Mouse (Mus musculus): ENCODE measurements around the gene Cacna1b. TPM values are rescaled to one million over a fixed set of nuclear protein-coding genes. Genes with fewer than 3 reads are reported as not detected.

Cacna1b gene
- polyA plus RNA-seq, 1 experiment from 2014 or later: 2.6 TPM

GRCm38 (mm10) chr2:24717963-24718362 lies 45.0 kb downstream of the Cacna1b start:
- Histone ChIP-seq H3K9me3 (no peaks in the 10 kb centered on the region), H3K36me3 (no peaks in the 10 kb centered on the region), H3K27me3 (no peaks in the 10 kb centered on the region), H3K4me1 (no peaks in the 10 kb centered on the region), H3K9ac (no peak overlapping the region), H3K27ac (no peak overlapping the region), H3K4me2 (replicated peaks) (no peak overlapping the region), H3K4me3 (no peak overlapping the region)
- WGBS: 80% methylated on average over 7 of the region's 7 CpGs
- ATAC-seq (ENCODE audit: low FRiP score, low read depth): no peak

DNA sequence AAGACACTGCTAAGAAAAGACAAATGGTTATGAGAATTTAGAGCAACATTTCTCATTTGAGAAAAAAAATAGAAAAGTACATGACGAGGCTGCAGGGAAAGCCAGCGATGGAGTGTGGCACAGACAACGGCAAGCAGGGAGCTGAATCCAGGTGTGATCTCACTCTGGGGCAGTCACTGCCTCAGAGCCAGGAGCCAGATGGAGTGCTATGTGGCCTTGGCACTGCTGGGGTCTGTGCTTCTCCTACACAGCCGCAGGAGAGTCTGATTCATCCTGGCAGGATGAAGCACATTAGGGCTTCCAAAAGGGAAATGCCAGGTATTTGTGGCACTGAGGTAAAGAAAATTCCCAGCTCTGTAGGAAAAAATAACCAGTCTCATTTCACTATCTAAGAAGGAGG lies 45.5 kb downstream of the Cacna1b start:
- no peaks in the 10 kb centered on the region for H3K27me3 ChIP-seq
- H3K9ac ChIP-seq: no peak overlapping the region
- H3K4me3 ChIP-seq: no peak overlapping the region
- WGBS: 76% methylated on average over 4 of the region's 4 CpGs
- H3K4me2 ChIP-seq (replicated peaks): no peak overlapping the region
- H3K9me3 ChIP-seq: no peaks in the 10 kb centered on the region
- no peak overlapping the region for H3K27ac ChIP-seq
- no peaks in the 10 kb centered on the region for H3K36me3 ChIP-seq
- H3K4me1 ChIP-seq: no peaks in the 10 kb centered on the region
- no peak for ATAC-seq (ENCODE audit: low FRiP score, low read depth)

DNA sequence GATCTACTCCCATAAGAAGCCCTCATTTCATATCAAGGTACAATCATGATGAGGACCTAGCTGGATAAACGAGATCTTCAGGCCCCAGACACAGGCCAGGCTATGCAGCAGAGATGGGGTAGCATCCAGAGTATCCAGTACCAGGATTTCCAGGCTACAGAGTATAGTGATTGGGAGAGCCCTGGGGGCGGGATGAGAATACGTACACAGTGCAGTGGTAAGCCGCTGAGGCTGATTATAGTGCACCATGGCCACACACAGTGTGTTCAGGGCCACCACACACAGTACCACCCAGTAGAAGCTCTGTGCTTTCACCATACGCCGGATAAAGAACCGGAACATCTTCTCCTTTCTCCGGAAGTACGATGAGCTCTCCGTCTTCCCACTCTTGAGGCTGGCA lies 57.0 kb downstream of the Cacna1b start:
- H3K4me3 ChIP-seq: no peak overlapping the region
- H3K4me2 ChIP-seq (replicated peaks): no peak overlapping the region
- H3K27me3 ChIP-seq: no peaks in the 10 kb centered on the region
- 0 out of 2 replicates have a peak, but pooled peaks cover 4% of the 10 kb centered on the region for H3K9me3 ChIP-seq
- 79% methylated on average over 10 of the region's 10 CpGs for WGBS
- no peaks in the 10 kb centered on the region for H3K4me1 ChIP-seq
- H3K9ac ChIP-seq: no peak overlapping the region
- H3K27ac ChIP-seq: no peak overlapping the region
- H3K36me3 ChIP-seq: no peaks in the 10 kb centered on the region
- no peak for ATAC-seq (ENCODE audit: low FRiP score, low read depth)

DNA sequence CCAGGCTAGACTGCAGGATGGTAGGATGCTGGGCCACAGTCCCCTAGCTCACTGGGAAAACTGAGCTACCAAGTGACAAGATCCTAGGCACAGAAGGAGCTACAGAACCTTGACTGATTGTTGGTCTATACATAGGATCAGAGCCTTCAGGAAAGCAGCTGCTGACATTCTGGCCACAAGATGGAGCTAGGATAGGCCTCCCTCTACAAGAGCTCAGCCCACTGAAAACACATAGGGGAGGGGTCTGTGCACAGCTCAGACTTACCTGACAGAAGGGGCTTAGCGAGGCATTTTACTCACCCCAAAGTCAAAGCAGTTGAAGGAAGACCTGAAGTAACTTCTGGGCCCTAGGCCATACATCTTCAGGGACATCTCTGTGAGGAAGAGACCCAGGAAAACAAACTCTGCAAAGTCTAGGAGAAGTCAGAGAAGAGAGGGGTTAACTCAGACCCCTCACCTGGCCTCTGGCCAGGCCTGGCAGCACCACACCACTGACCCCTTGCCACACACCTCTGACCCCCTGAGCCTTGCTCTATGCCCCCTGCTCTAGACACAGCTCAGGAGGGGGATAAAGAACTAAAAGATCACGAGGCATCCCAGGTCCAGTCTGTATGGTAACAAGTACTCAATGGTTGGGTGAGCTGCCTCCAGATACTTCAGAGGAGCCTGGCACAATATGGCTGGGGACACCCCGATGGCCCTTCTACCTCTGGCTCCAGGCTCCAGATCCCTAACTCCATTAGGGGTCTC lies 60.6 kb downstream of the Cacna1b start:
- 71% methylated on average over 3 of the region's 3 CpGs for WGBS
- H3K9me3 ChIP-seq: no peaks in the 10 kb centered on the region
- no peaks in the 10 kb centered on the region for H3K36me3 ChIP-seq
- no peak overlapping the region for H3K4me3 ChIP-seq
- no peaks in the 10 kb centered on the region for H3K4me1 ChIP-seq
- ATAC-seq (ENCODE audit: low FRiP score, low read depth): no peak
- no peak overlapping the region for H3K4me2 ChIP-seq (replicated peaks)
- H3K27ac ChIP-seq: no peak overlapping the region
- no peak overlapping the region for H3K9ac ChIP-seq
- no peaks in the 10 kb centered on the region for H3K27me3 ChIP-seq

- WGBS: 85% methylated on average over 8 of the region's 8 CpGs
- Histone ChIP-seq H3K27me3 (no peaks in the 10 kb centered on the region), H3K36me3 (no peaks in the 10 kb centered on the region), H3K9ac (no peak overlapping the region), H3K9me3 (no peaks in the 10 kb centered on the region), H3K4me1 (no peaks in the 10 kb centered on the region), H3K4me2 (replicated peaks) (no peak overlapping the region), H3K4me3 (no peak overlapping the region), H3K27ac (no peak overlapping the region)
- ATAC-seq (ENCODE audit: low FRiP score, low read depth): no peak
These were observed 65.5 kb downstream of the Cacna1b start for GRCm38 (mm10) chr2:24697281-24697980.

DNA sequence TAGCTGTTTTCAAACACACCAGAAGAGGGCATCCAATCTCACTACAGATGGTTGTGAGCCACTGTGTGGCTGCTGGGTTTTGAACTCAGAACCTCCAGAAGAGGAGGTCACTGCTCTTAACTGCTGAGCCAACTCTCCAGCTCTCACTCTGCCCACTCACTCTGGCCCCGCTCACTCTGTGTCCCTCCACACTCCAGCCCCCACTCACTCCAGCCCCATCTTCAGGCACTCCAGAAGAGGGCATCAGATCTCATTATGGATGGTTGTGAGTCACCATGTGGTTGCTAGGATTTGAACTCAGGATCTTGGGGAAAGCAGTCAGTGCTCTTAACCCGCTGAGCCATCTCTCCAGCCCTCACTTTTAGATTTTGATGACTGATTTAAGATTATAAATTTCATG lies 70.6 kb downstream of the Cacna1b start:
- Histone ChIP-seq H3K27ac (no peak overlapping the region), H3K9me3 (no peaks in the 10 kb centered on the region), H3K4me1 (no peaks in the 10 kb centered on the region), H3K4me2 (replicated peaks) (no peak overlapping the region), H3K27me3 (no peaks in the 10 kb centered on the region), H3K9ac (no peak overlapping the region), H3K36me3 (no peaks in the 10 kb centered on the region), H3K4me3 (no peak overlapping the region)
- WGBS: 95% methylated on average over 2 of the region's 2 CpGs
- ATAC-seq (ENCODE audit: low FRiP score, low read depth): no peak

DNA sequence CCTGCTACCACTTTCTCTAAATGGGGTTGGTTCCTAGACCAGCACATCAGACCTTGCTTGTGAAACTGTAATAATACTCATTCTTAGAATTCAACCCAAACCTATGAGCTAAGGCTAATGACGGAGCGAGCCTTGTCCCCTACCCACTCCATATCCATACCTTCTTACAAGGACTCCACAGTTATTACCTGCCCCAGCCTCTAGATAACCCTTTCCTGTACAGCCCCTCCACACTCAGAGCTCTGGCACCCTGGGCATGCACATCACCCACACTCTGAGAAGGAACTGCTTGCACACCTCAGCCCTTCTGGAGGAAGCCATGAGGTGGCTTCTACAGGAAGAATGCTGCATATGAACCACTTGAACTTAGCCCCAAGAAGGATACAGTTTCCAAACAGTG lies 72.6 kb downstream of the Cacna1b start:
- H3K9ac ChIP-seq: no peak overlapping the region
- ATAC-seq (ENCODE audit: low FRiP score, low read depth): no peak
- no peaks in the 10 kb centered on the region for H3K36me3 ChIP-seq
- no peaks in the 10 kb centered on the region for H3K9me3 ChIP-seq
- WGBS: 92% methylated on average over 2 of the region's 2 CpGs
- H3K27ac ChIP-seq: no peak overlapping the region
- no peaks in the 10 kb centered on the region for H3K27me3 ChIP-seq
- no peak overlapping the region for H3K4me2 ChIP-seq (replicated peaks)
- H3K4me3 ChIP-seq: no peak overlapping the region
- no peaks in the 10 kb centered on the region for H3K4me1 ChIP-seq

- Histone ChIP-seq H3K4me3 (no peak overlapping the region), H3K4me2 (replicated peaks) (no peak overlapping the region), H3K27me3 (peaks cover 3% of the 10 kb centered on the region; the same call in 1 of the 2 replicates), H3K9me3 (no peaks in the 10 kb centered on the region), H3K27ac (no peak overlapping the region), H3K36me3 (no peaks in the 10 kb centered on the region), H3K9ac (no peak overlapping the region), H3K4me1 (no peaks in the 10 kb centered on the region)
- WGBS: 65% methylated on average over 5 of the region's 5 CpGs
- ATAC-seq (ENCODE audit: low FRiP score, low read depth): no peak
These were observed 77.6 kb downstream of the Cacna1b start for GRCm38 (mm10) chr2:24685347-24685746.

DNA sequence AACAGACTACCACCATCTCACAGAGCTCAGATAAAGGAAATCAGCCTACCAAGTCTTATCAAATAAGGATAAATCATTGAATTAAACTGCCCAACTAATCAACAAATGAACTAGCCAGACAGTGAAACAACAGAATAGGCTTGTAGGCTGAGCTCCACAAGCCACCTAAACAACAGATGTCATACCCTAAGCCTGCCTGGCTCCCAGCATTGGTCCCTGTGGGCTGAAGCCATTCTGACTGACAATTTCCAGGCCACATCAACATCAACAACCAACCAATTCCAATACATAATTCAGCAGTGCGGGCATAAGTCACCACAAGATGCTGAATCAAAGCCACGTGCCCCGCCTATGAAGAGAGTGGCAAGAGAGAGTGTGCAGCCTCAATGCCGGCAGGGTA lies 78.2 kb downstream of the Cacna1b start:
- H3K4me3 ChIP-seq: no peak overlapping the region
- no peak for ATAC-seq (ENCODE audit: low FRiP score, low read depth)
- no peaks in the 10 kb centered on the region for H3K9me3 ChIP-seq
- no peaks in the 10 kb centered on the region for H3K4me1 ChIP-seq
- H3K9ac ChIP-seq: no peak overlapping the region
- no peak overlapping the region for H3K4me2 ChIP-seq (replicated peaks)
- no peaks in the 10 kb centered on the region for H3K36me3 ChIP-seq
- H3K27me3 ChIP-seq: peaks cover 9% of the 10 kb centered on the region
- no peak overlapping the region for H3K27ac ChIP-seq
- 94% methylated on average over 4 of the region's 4 CpGs for WGBS

- Histone ChIP-seq H3K9ac (no peak overlapping the region), H3K9me3 (no peaks in the 10 kb centered on the region), H3K36me3 (no peaks in the 10 kb centered on the region), H3K4me1 (peaks cover 4% of the 10 kb centered on the region; the same call in 1 of the 2 replicates), H3K27me3 (peaks cover 21% of the 10 kb centered on the region), H3K4me2 (replicated peaks) (no peak overlapping the region), H3K4me3 (no peak overlapping the region), H3K27ac (no peak overlapping the region)
- no peak for ATAC-seq (ENCODE audit: low FRiP score, low read depth)
- WGBS: 55% methylated on average over 3 of the region's 3 CpGs
These were observed 79.7 kb downstream of the Cacna1b start for GRCm38 (mm10) chr2:24683266-24683665.

DNA sequence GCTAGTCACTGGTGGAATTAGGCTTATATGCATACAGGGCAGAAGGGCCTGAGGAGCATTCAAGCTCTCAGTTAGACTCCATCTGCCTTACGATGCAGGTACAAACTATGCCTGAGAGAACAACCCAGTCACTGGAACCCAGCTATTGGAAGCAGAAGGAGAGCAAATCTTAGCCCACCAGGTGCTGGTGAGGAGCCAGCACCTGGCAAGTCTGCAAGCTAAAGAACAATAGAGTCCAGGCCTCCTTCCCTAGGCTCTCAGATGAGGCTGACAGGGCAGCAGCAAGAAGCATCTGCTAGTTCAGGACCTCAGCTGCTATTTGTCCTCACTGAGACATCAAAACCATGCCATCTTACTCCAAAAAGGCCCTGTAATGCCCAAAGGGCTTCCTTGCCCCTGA lies 82.2 kb downstream of the Cacna1b start:
- H3K9ac ChIP-seq: no peak overlapping the region
- no peak overlapping the region for H3K4me2 ChIP-seq (replicated peaks)
- H3K27ac ChIP-seq: no peak overlapping the region
- peaks cover 4% of the 10 kb centered on the region; the same call in 1 of the 2 replicates for H3K4me1 ChIP-seq
- H3K9me3 ChIP-seq: no peaks in the 10 kb centered on the region
- H3K4me3 ChIP-seq: no peak overlapping the region
- H3K27me3 ChIP-seq: peaks cover 28% of the 10 kb centered on the region
- no peaks in the 10 kb centered on the region for H3K36me3 ChIP-seq
- 92% methylated on average over 1 of the region's 1 CpGs for WGBS
- no peak for ATAC-seq (ENCODE audit: low FRiP score, low read depth)

- Histone ChIP-seq H3K9me3 (no peaks in the 10 kb centered on the region), H3K9ac (no peak overlapping the region), H3K4me1 (peaks cover 4% of the 10 kb centered on the region; the same call in 1 of the 2 replicates), H3K4me3 (no peak overlapping the region), H3K27me3 (peaks cover 28% of the 10 kb centered on the region), H3K36me3 (no peaks in the 10 kb centered on the region), H3K27ac (no peak overlapping the region), H3K4me2 (replicated peaks) (no peak overlapping the region)
- ATAC-seq (ENCODE audit: low FRiP score, low read depth): no peak
- WGBS: 81% methylated on average over 2 of the region's 2 CpGs
These were observed 82.8 kb downstream of the Cacna1b start for GRCm38 (mm10) chr2:24680176-24680575.

Measured in limb, embryonic 13.5 days (tissue).